Mouse (Mus musculus): ENCODE results near the gene Usp6nl.

The Usp6nl gene

DNA sequence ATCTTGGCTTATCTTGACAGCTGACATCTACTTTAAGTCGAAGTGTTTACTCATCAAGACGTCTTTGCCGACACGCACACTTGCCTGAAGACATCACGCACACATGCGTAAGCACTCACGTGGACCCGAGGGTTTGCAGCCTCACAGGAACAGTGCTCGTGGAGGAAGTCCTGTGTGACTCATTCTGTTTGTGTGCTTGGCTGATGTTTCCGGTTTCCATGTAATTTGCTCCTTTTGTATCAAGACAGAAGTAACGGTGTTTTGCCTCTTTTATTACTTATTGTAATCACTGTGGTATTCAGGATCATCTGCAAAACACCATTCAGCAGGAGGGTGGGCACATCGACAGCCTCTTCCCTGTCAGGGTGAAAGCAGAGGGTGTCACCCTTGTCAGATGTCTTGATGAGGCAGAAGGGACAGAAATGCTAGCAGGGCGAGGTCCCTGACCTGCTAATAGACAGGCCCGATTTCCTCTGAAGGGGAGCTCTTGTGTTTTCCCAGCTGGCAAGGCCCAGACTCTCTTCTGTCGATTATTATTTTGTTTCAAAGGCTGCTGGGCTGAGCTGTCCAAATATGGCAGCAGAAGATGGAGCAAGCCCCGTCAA, 156.0 kb downstream of the Usp6nl start:
- DNase-seq, result peak; percentile 68 to 74

- DNase-seq, result peak; percentile 31 to 35
Measured at GRCm38 (mm10) chr2:6478966-6479391, 156.5 kb downstream of the Usp6nl start.

GRCm38 (mm10) chr2:6479620-6480019, 157.2 kb downstream of the Usp6nl start:
- no peak for DNase-seq

- DNase-seq, result no peak
Measured at GRCm38 (mm10) chr2:6481966-6482365, 159.5 kb downstream of the Usp6nl start.

DNA sequence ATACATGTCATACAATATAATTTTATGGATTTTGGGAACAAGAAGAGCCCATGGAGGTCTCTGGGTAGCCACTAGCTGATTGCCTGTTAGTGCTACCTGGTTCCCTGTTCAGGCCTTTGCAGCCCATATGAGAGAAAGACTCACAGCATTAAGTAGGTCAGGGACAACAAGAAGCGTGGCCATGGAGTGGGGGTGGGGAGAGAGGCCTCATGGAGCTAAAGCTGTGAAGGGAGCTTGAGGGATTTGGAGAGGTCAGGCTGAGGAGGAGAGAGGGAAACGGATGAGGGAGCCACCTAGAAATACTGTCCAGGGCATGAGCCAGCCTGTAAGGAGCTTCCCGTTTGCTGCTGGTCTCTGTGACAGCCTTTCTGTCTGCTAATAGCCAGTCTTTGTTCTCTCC, 159.9 kb downstream of the Usp6nl start:
- DNase-seq, result no peak

GRCm38 (mm10) chr2:6483081-6483992, 160.9 kb downstream of the Usp6nl start:
- no peak for DNase-seq

GRCm38 (mm10) chr2:6484179-6484578, 161.7 kb downstream of the Usp6nl start:
- DNase-seq, result no peak

DNA sequence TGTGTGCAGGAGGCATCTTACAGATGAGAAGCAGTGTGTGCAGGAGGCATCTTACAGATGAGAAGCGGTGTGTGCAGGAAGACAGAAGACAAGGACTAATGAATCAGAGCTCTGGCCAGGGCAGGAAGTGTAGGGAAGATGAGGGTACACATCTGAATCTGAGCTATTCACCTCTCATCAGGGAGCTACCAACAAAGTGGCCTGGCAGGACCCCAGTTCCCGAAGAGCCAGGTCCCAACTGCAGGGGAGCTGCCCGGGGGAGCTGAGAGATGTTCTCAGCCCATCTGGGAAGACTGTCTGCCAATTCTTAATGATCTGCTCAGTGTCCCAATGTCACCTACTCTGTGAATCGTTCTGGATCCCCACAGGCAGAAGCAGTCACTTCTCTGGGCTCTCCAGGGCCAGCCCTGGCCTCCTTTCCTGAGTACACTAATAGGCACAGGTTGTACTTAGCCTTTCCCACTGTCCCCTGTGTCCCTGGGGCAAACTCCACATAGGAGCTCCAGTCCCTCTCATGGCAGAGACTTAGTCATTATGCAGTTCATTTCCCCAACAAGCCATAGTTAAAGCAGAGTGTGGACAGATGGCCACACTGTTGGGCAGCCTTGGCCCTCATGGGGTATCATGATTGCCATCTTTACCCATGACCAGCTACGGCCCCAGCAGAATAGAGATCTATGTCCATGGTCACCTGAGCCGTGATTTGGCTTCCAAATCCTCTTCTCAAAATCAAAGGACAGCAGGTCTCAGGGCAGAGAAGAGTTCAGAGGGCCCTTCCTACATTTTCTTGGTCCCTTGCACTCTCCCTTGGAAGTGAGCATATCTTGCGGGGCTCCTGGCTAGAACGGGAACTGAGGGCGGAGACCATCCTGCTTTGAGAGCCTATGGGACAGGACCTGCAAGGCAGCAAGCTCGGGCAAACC, 165.4 kb downstream of the Usp6nl start:
- DNase-seq, result no peak

DNA sequence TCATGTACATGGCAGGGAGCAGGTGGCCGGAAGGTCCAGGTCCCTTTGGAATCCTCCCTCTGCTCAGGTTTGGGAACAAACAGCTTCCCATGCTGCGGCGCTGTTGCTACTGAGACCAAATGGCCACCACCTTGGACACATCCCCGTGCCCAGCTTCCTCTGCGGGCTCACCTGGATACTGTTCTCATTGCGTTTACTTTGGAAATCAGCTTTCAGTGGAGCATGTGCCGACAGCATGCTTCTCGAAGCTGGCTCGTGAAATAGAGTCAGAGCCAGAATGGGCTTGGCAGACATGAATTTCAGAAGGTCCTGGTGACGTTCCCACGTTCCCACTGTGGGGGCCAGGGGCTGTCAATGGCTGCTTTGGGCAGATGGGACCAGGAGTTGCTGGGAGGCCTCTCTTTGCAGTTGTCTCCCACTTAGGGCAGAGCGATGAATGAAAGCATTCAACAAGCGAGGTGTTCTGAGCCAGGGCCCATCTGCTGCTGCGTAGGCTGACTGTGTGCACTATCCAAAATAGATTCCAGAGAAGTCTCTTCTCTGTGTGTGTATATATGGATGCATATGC, 166.1 kb downstream of the Usp6nl start:
- no peak for DNase-seq

DNA sequence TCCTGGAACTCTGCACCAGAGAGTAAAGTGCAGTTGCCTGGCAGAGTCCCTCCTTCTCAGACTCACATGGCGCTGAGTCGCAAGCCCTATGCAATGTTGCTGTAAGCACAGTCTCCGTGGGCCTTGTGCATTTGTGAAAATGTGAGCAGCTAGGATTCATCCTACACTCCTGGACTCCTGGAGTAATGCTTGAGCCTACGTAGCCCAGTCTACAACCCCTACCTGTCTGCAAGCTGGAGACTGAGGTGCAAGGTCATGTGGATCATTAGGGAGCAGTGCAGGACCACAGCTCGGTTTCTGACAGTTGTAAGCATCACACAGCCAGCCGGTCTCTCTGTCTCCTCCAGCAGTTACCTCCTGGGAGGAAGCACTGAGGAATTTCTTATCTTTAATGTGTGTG, 167.6 kb downstream of the Usp6nl start:
- no peak for DNase-seq

DNA sequence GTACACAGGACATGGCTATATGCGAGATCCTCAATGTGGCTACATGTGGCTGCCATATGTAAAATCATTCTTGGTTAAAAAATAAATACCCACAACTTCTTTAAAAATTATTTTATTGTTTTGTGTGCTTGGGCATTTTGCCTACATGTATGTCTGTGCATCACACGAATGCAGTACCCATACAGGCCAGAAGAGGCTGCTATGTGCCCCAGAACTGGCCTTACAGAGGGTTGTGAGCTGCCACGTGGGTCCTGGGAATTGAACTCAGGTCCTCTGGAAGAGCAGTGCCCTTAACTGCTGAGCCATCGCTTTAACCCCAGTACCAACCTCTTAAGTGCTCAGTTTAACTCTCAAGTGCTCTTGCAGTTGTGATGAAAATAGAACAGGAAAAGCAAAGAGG, 168.4 kb downstream of the Usp6nl start:
- no peak for DNase-seq

DNA sequence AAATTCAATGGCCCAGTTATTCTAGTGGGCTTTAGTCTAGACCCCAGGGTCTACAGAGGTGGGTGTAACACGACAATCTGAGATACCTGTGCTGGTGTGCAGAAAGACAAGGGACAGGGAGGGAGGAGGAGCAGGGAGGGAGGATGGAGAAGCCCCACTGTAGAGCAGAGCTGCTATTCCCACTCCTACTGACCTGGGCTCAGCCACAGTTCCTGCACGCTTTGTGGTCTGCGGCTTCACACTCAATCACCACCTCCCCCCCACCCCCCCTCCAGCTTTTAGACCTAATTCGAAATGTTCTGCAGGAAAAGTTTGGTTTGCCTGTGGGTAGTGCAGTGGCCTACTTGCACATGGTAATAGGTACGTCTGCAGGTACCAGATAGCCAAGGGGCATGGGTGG, 171.4 kb downstream of the Usp6nl start:
- DNase-seq, result no peak
